Mouse (Mus musculus): Measurements from ENCODE around the gene Ptger4. TPM values are rescaled to one million over a fixed set of nuclear protein-coding genes. Genes with fewer than 3 reads are reported as not detected.

Ptger4 gene
- polyA plus RNA-seq, 1 experiment = 18.7 TPM

GRCm38 (mm10) chr15:5220491-5220890 is 23.5 kb downstream of the Ptger4 start:
- DNase-seq (ENCODE audit: low read depth in 1 of 2, low spot score in 2 of 2) = no peak
- Histone ChIP-seq H3K4me3 (ENCODE audit: extremely low read depth, insufficient read depth, insufficient read length) (no peak overlapping the region), H3K27me3 (ENCODE audit: control insufficient read depth, insufficient read depth, low read length) (no peaks in the 10 kb centered on the region), H3K4me1 (ENCODE audit: control insufficient read depth, insufficient read depth, insufficient read length) (no peaks in the 10 kb centered on the region), H3K27ac (ENCODE audit: insufficient read depth, low read length) (no peak overlapping the region), H3K36me3 (ENCODE audit: control insufficient read depth, insufficient read depth, low read length) (peaks cover 8% of the 10 kb centered on the region; the same call in 1 of the 2 replicates)
- WGBS = 95% methylated on average over 6 of the region's 6 CpGs
- TF ChIP-seq POLR2A (IDR thresholded peaks at IDR 0.05; ENCODE audit: low read depth, low read length) = no peak
- TF ChIP-seq CTCF (IDR thresholded peaks at IDR 0.05; ENCODE audit: extremely low read depth, insufficient read depth, insufficient read length, insufficient replicate concordance) = no peak

- TF ChIP-seq CTCF (IDR thresholded peaks at IDR 0.05; ENCODE audit: extremely low read depth, insufficient read depth, insufficient read length, insufficient replicate concordance) (no peak), POLR2A (IDR thresholded peaks at IDR 0.05; ENCODE audit: low read depth, low read length) (no peak)
- Histone ChIP-seq H3K4me3 (ENCODE audit: extremely low read depth, insufficient read depth, insufficient read length) (no peak overlapping the region), H3K4me1 (ENCODE audit: control insufficient read depth, insufficient read depth, insufficient read length) (no peaks in the 10 kb centered on the region), H3K36me3 (ENCODE audit: control insufficient read depth, insufficient read depth, low read length) (peaks cover 13% of the 10 kb centered on the region), H3K27ac (ENCODE audit: insufficient read depth, low read length) (no peak overlapping the region), H3K27me3 (ENCODE audit: control insufficient read depth, insufficient read depth, low read length) (no peaks in the 10 kb centered on the region)
- WGBS = 92% methylated on average over 3 of the region's 3 CpGs
- DNase-seq (ENCODE audit: low read depth in 1 of 2, low spot score in 2 of 2) = no peak
Observed at GRCm38 (mm10) chr15:5209116-5209515, 34.9 kb downstream of the Ptger4 start.

- TF ChIP-seq CTCF (IDR thresholded peaks at IDR 0.05; ENCODE audit: extremely low read depth, insufficient read depth, insufficient read length, insufficient replicate concordance) (no peak), POLR2A (IDR thresholded peaks at IDR 0.05; ENCODE audit: low read depth, low read length) (no peak)
- H3K4me1 ChIP-seq (ENCODE audit: control insufficient read depth, insufficient read depth, insufficient read length) = no peaks in the 10 kb centered on the region
- H3K4me3 ChIP-seq (ENCODE audit: extremely low read depth, insufficient read depth, insufficient read length) = no peak overlapping the region
- H3K27ac ChIP-seq (ENCODE audit: insufficient read depth, low read length) = no peak overlapping the region
- peaks cover 2% of the 10 kb centered on the region; the same call in 1 of the 2 replicates for H3K36me3 ChIP-seq (ENCODE audit: control insufficient read depth, insufficient read depth, low read length)
- DNase-seq (ENCODE audit: low read depth in 1 of 2, low spot score in 2 of 2) = no peak
- WGBS = 90% methylated on average over 9 of the region's 9 CpGs
- no peaks in the 10 kb centered on the region for H3K27me3 ChIP-seq (ENCODE audit: control insufficient read depth, insufficient read depth, low read length)
Observed at GRCm38 (mm10) chr15:5205222-5205621, 38.8 kb downstream of the Ptger4 start.

- DNase-seq (ENCODE audit: low read depth in 1 of 2, low spot score in 2 of 2) = no peak
- Histone ChIP-seq H3K4me1 (ENCODE audit: control insufficient read depth, insufficient read depth, insufficient read length) (peaks cover 2% of the 10 kb centered on the region; the same call in 1 of the 2 replicates), H3K4me3 (ENCODE audit: extremely low read depth, insufficient read depth, insufficient read length) (no peak overlapping the region), H3K27ac (ENCODE audit: insufficient read depth, low read length) (no peak overlapping the region), H3K27me3 (ENCODE audit: control insufficient read depth, insufficient read depth, low read length) (no peaks in the 10 kb centered on the region), H3K36me3 (ENCODE audit: control insufficient read depth, insufficient read depth, low read length) (peaks cover 19% of the 10 kb centered on the region)
- TF ChIP-seq POLR2A (IDR thresholded peaks at IDR 0.05; ENCODE audit: low read depth, low read length) (no peak), CTCF (IDR thresholded peaks at IDR 0.05; ENCODE audit: extremely low read depth, insufficient read depth, insufficient read length, insufficient replicate concordance) (no peak)
- 84% methylated on average over 4 of the region's 4 CpGs for WGBS
Observed at GRCm38 (mm10) chr15:5196691-5197090, 47.3 kb downstream of the Ptger4 start.

GRCm38 (mm10) chr15:5195987-5196514 is 47.9 kb downstream of the Ptger4 start:
- H3K27ac ChIP-seq (ENCODE audit: insufficient read depth, low read length) = no peak overlapping the region
- peaks cover 19% of the 10 kb centered on the region for H3K36me3 ChIP-seq (ENCODE audit: control insufficient read depth, insufficient read depth, low read length)
- 54% methylated on average over 4 of the region's 4 CpGs for WGBS
- TF ChIP-seq POLR2A (IDR thresholded peaks at IDR 0.05; ENCODE audit: low read depth, low read length) (no peak), CTCF (IDR thresholded peaks at IDR 0.05; ENCODE audit: extremely low read depth, insufficient read depth, insufficient read length, insufficient replicate concordance) (no peak)
- peaks cover 2% of the 10 kb centered on the region; the same call in 1 of the 2 replicates for H3K4me1 ChIP-seq (ENCODE audit: control insufficient read depth, insufficient read depth, insufficient read length)
- no peaks in the 10 kb centered on the region for H3K27me3 ChIP-seq (ENCODE audit: control insufficient read depth, insufficient read depth, low read length)
- no peak for DNase-seq (ENCODE audit: low read depth in 1 of 2, low spot score in 2 of 2)
- no peak overlapping the region for H3K4me3 ChIP-seq (ENCODE audit: extremely low read depth, insufficient read depth, insufficient read length)

GRCm38 (mm10) chr15:5194931-5195330 is 49.1 kb downstream of the Ptger4 start:
- Histone ChIP-seq H3K4me3 (ENCODE audit: extremely low read depth, insufficient read depth, insufficient read length) (no peak overlapping the region), H3K27ac (ENCODE audit: insufficient read depth, low read length) (no peak overlapping the region), H3K36me3 (ENCODE audit: control insufficient read depth, insufficient read depth, low read length) (peaks cover 20% of the 10 kb centered on the region), H3K4me1 (ENCODE audit: control insufficient read depth, insufficient read depth, insufficient read length) (peaks cover 2% of the 10 kb centered on the region; the same call in 1 of the 2 replicates), H3K27me3 (ENCODE audit: control insufficient read depth, insufficient read depth, low read length) (no peaks in the 10 kb centered on the region)
- TF ChIP-seq CTCF (IDR thresholded peaks at IDR 0.05; ENCODE audit: extremely low read depth, insufficient read depth, insufficient read length, insufficient replicate concordance) (no peak), POLR2A (IDR thresholded peaks at IDR 0.05; ENCODE audit: low read depth, low read length) (no peak)
- DNase-seq (ENCODE audit: low read depth in 1 of 2, low spot score in 2 of 2) = no peak
- WGBS = 95% methylated on average over 9 of the region's 9 CpGs

GRCm38 (mm10) chr15:5194446-5194845 is 49.5 kb downstream of the Ptger4 start:
- DNase-seq (ENCODE audit: low read depth in 1 of 2, low spot score in 2 of 2) = no peak
- Histone ChIP-seq H3K4me3 (ENCODE audit: extremely low read depth, insufficient read depth, insufficient read length) (no peak overlapping the region), H3K27ac (ENCODE audit: insufficient read depth, low read length) (no peak overlapping the region), H3K27me3 (ENCODE audit: control insufficient read depth, insufficient read depth, low read length) (no peaks in the 10 kb centered on the region), H3K4me1 (ENCODE audit: control insufficient read depth, insufficient read depth, insufficient read length) (peaks cover 2% of the 10 kb centered on the region), H3K36me3 (ENCODE audit: control insufficient read depth, insufficient read depth, low read length) (peaks cover 19% of the 10 kb centered on the region)
- WGBS = 89% methylated on average over 6 of the region's 6 CpGs
- no peak for TF ChIP-seq POLR2A (IDR thresholded peaks at IDR 0.05; ENCODE audit: low read depth, low read length)
- TF ChIP-seq CTCF (IDR thresholded peaks at IDR 0.05; ENCODE audit: extremely low read depth, insufficient read depth, insufficient read length, insufficient replicate concordance) = no peak

Data from spleen, adult 2 months (tissue).